Mouse (Mus musculus) induced T-regulatory cell, adult 2 months (primary cell): ENCODE results near the gene Smarcd2.

Source experiments
- DNase-seq: peaks from one replicate; pipeline ENCODE4 v3.0.0-alpha.2; 2012; ENCODE audit warnings: low read depth

The Smarcd2 gene

DNA sequence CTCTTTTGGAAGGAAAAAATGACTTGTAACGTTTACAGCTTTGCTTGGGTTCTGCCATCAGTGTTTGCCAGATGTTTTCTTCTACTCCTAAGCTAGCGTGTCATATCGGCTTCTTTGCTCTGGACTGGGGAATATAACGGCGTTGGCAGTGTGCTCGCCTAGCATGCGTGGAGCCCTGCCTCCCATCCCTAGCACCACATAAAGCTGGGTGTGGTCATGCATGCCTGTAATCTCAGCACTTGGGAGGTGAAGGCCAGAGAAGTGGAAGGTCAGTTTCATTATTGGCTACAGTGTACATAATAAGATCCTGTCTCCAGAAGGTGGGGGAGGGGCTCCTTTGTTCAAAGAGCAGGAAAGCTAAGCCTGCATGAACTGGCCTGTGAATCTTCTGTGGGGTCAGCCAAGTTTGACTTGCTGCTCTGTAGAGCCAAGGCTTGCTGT, 2.2 kb upstream of the Smarcd2 start:
- DNase-seq = no peak

GRCm38 (mm10) chr11:106274374-106274773, 1.6 kb upstream of the Smarcd2 start:
- no peak for DNase-seq

DNA sequence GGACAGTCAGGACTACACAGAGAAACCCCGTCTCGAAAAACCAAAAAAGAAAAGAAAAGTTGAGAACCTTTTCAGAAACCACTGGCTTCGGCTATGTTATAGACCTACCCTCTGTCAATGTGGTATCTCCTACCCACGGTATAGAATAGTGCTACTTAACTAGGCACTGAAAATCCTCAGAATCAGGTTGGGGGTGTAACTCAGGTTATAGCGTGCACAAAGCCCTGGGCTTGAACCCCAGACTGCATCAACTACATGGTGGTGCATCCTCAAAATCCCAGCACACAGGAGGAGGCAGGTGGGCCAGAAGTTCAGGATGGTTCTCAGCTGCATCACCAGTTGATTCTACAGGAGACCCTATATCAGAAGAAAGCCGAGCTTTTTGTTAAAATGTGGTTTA, 1.0 kb upstream of the Smarcd2 start:
- no peak for DNase-seq

GRCm38 (mm10) chr11:106273311-106273684, 526 bp upstream of the Smarcd2 start:
- DNase-seq = no peak

DNA sequence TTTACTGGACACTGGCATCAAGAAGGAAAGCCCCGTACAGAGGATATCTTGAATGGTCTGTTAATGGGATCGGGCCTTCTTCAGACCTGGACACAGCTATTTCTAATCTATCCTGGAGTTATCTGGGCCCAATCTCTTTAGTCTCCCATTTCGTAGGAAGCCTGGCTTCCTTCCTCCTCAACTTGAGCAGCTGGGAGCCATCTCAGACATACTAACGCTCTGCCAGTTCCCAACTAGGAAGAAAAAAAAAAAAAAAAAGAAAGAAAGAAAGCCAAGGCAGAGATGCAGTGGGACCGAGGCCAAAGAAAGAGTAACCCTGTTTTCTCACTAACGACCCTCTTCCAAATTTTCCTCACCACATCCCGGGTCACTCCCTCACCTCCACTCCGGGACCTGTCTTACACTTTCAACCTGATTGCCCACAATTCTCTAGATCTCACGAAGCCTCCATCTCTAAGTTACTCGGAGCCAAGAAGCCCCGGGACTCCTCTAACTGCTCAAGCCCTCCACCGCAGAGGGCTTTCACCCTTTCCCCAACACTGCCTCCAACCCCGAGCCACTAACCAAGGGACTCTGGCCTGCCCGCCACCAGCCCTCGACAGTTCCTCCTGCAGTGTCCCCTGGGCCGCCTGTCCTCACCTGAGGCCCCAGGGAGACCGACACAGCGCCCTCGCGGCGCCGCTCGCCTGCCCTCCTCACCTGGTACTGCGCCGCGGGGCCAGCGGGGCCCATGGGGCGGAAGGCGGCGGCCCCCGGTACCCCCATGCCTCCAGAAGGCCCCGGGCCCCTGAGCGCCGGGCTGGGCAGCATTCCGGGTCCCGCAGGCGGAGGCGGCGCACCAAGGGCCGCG, 753 bp downstream of the Smarcd2 start:
- DNase-seq = no peak

DNA sequence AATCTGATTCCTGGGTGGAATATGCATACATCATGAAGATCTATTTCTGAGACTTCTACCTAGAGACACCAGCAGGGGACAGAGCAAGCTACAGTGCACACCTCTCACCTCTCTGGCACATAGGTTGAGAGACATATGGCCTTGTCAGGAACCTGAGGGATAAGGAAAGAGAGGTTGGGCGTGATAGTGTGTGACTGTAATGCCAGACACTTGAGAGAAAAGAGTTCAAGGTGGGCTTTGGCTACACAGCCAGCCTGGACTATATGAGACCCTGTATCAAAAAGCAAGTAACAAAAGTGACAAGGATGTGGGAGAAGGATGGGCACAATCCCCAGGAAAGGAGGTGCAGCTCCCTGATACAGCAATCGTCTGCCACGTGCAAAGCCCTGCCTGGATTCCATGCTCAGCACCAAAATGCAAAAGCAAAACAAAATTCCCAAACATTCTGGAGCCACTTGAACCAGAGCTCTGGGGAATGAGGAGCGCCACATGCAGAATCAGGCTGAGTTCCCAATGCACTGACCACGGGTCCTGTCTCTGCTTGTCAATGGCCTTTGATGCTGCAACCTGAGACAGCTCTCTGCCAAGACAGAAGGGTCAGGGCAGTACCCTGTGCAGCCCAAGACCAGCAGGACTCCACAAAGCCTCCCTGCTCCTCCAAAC, 1.5 kb downstream of the Smarcd2 start:
- no peak for DNase-seq

DNA sequence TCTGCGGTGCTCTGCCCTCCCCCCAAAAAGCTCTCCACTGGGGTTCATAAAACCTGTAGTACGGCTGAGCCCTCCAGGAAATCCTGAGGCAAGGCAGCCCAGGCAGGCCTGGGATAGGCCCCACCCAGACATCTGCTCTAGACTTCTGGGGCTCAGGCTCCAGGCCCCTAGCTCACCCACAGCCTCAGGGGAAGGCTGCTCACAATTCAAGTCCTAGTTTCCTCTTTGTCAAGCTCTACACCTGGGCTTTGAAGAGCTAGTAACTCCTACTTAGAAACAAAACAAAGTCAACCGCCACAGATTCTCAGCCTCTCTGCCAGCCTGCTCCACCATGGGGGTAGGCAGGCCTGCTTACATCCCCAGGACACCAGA, 3.7 kb downstream of the Smarcd2 start:
- no peak for DNase-seq

- DNase-seq = no peak
Measured at GRCm38 (mm10) chr11:106268326-106269059, 4.3 kb downstream of the Smarcd2 start.

GRCm38 (mm10) chr11:106267871-106268270, 4.9 kb downstream of the Smarcd2 start:
- DNase-seq = no peak

DNA sequence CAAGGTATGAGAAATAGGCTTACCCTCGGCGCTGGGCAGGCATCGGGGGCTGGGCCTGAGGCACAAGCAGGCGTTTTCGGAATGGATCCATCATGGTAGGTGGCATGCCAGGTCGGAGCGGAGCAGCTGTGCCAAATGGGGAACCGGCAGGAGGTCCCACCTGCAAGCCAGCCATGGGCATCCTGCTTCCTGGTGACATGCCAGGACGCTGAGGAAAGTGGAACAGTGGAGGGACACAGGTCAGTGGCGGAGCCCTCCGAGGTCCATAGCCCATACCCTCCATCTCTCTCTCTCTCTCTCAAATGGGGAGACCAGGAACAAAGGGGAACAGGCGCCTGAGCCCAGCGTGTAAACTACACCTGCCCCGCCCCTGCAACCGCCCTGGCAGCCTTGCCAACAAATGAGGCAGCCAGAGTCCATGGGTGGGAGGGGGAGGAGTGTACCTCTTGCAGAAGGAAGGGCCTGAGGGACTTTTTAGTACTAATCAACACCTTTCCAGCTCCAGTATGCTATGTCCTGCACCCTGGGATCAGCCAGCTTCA, 5.4 kb downstream of the Smarcd2 start:
- DNase-seq = no peak

DNA sequence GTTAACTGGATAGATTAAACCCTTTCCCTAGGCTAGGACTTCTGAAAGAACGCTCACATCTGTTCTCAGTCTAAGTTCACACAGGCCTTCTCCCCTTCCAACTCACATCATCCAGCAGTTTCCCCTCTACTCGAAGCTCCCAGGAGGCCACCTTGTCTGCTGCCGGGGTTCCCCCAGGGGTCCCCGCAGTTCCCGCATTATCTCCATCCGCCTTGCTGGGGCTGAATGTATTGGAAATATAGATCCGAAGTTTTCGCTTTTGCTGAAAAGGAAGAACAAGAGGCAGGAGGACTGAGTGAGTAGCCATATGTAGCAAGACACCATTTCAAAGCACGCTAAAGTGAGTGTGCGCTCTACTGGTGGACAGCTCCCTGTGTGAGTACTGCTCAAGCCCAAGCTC, 6.3 kb downstream of the Smarcd2 start:
- no peak for DNase-seq

DNA sequence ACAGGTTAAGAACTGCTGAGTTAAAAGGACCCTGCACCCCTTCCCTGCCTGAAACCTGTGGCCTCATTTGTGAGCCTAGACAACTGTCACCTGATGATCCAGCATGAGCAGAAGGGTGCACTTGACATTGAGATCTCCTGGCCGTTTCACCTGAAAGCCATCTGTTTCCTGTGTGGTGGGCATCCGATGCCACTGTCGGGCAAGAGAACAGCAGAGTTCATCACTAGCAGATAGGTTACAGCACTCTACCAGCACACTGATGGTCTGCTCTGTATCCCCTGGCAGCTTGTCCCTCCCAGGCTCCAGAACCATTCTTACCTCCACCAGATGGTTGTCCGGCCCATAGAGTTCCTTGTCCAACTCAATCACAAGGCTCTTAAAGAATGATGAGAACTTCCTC, 7.2 kb downstream of the Smarcd2 start:
- DNase-seq = no peak

DNA sequence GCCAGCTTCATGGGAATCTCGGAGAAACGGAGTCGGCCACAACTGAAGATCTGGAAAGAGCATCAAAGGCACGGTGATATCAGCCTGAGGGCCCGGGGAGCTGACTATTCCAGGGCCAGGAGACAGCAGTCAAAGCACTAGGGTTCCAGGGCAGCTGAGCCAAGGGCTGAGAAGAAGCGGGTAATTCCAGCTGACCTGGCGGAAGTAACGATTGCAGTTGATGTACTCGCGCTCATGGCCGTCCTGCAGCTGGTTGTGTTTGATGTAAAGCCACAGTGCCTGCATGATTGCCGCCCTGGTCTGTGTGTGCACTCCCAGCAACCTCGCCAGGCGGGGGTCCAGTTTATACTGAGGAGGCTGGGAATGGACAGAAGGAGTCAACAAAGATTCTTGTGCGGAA, 7.8 kb downstream of the Smarcd2 start:
- DNase-seq = no peak

DNA sequence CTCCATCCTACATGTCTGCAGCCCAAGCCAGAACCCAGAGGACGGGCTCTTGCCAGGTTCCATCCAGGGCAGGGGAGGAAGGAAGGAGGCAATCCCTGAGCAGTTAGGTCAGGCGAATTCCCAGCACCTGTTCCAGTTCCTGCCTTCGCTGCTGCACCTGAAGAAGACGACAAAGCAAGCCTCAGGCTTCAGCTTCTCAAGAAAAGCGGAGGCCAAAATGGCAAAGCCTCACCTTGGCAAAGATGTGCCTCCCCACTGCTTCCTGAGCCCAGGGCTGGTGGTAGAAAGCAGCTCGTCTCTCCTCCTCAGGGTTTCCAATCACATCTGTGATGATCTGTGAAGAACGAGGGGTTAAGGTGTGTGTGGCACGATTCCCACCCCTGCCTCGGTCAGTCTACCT, 8.8 kb downstream of the Smarcd2 start:
- DNase-seq = no peak

GRCm38 (mm10) chr11:106260826-106261450, 11.8 kb downstream of the Smarcd2 start:
- DNase-seq = no peak

DNA sequence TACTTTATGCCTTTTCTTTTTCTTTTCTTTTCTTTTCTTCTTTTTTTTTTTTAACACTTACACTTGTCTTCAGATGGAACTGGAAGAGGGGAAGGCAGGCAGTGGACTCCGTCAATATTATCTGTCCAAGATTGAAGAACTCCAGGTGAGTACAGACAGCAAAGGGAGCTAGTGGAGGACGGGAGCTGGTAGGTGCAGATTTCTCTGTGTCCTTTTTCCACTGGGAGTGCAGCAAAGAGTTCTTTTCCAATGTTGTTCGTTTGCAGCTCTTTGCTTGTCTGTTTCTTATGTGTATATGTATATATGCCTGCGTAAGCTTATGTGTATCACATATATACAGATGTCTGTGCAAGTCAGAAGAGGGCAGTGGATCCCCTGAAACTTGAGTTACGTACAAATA, 16.0 kb downstream of the Smarcd2 start:
- DNase-seq = no peak

DNA sequence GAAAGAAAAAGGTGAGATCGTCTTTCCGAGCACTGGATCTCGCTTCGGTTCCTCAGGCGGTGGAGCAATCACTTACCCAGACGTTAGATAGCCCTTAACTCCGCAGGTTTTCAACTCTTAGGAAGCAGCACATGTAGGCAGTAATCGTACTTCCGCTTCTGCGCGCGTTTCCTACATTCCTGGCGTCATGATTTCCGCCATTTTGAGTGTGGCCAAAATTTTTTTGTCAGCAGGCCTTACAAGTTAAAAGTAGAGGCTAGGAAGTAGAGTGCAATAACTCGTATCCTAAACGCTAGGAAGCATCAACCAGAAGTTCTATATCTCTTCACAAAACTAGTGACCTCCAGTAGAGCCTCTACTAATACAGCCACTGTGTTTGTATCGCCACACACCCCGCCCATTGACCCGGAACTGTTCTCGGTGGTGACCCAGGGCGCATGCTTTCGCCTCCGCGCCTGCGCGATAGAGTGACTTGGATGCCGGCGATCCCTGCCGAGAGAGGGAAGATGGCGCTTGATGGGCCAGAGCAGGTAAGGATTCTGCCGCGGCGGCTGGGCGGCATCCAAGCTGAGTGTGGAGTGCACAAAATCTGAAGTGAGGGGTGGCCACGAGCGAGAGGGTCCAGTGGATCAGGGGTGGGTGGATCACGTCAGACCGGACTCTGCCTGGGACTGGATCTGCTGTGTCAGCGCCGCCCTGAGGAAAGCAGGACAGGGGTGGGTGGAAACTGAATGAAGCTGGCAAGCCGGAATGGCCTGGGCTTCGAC, 16.9 kb downstream of the Smarcd2 start, which contains the start of the genes Ftsj3 and Psmc5:
TSS of gene Ftsj3 (minus strand) at position 395 of the 767 bp plus-strand sequence.
TSS of gene Psmc5 (plus strand) at position 470 of the 767 bp plus-strand sequence.
- peak; percentile 100 for DNase-seq

- no peak for DNase-seq
Measured at GRCm38 (mm10) chr11:106255174-106255573, 17.6 kb downstream of the Smarcd2 start.

GRCm38 (mm10) chr11:106254767-106255166, 18.0 kb downstream of the Smarcd2 start:
- DNase-seq = no peak

DNA sequence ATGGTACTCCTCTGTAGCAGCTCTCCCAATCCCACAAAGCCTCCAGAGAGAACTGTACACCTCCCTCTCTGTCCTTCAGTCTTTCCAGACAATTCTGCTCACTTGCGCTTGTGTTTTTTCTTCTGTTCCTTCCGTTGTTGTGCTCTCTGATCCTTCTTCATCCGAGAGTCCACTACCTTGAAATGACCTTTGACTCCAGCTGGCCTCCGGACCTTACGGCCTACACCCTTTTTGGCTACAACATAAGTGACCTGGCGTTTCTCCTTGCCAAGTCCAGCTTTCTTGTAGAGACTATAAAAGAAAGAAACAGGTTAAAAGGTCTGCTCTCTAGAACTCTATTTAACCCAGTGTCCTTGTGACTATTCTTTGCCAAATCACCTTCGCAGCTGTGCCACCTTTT, 23.4 kb downstream of the Smarcd2 start:
- no peak for DNase-seq

- DNase-seq = peak; percentile 63
Measured at GRCm38 (mm10) chr11:106246834-106247233, 25.9 kb downstream of the Smarcd2 start.
